Mouse (Mus musculus) mouse embryonic stem cell (cell line): ENCODE results near the gene Ajm1.

Source experiments
- in situ Hi-C, 2 experiments: fragments of 300-500 bp; cut with MboI; formaldehyde crosslinking; loops; 1 replicate in 1 of 2; 3 replicates in 1 of 2; pipeline ENCODE4 v1.14.3; 2019 to 2020; ENCODE audit warnings: low sequenced_read_pairs in 2 of 2, low pct_unique_long_range_greater_than_20kb in 1 of 2, mixed read lengths in 1 of 2; ENCODE audit not compliant: unreplicated experiment in 1 of 2

The Ajm1 gene

GRCm38 (mm10) chr2:25587290-25587689 lies 5.7 kb upstream of the Ajm1 start:
- in situ Hi-C loops: no loop called here

- in situ Hi-C loops: no loop called here
These were observed 4.0 kb upstream of the Ajm1 start for GRCm38 (mm10) chr2:25585601-25586000.

GRCm38 (mm10) chr2:25584856-25585255 lies 3.3 kb upstream of the Ajm1 start:
- in situ Hi-C loops: no loop called here

- in situ Hi-C loops: no loop called here
These were observed 2.6 kb upstream of the Ajm1 start for GRCm38 (mm10) chr2:25584152-25584551.

GRCm38 (mm10) chr2:25583571-25583970 lies 2.0 kb upstream of the Ajm1 start:
- in situ Hi-C loops: no loop called here

- in situ Hi-C loops: no loop called here
These were observed 1.5 kb upstream of the Ajm1 start for GRCm38 (mm10) chr2:25583120-25583481.

GRCm38 (mm10) chr2:25582466-25583119 lies 1.0 kb upstream of the Ajm1 start:
- in situ Hi-C loops: no loop called here

GRCm38 (mm10) chr2:25581901-25582301 lies 344 bp upstream of the Ajm1 start:
- in situ Hi-C loops: no loop called here

GRCm38 (mm10) chr2:25580621-25581101 lies 896 bp downstream of the Ajm1 start:
- in situ Hi-C loops: no loop called here

- in situ Hi-C loops: no loop called here
These were observed 1.7 kb downstream of the Ajm1 start for GRCm38 (mm10) chr2:25579737-25580460.

- in situ Hi-C loops: no loop called here
These were observed 2.5 kb downstream of the Ajm1 start for GRCm38 (mm10) chr2:25578796-25579736.

- in situ Hi-C loops: no loop called here
These were observed 3.4 kb downstream of the Ajm1 start for GRCm38 (mm10) chr2:25577951-25578795.

GRCm38 (mm10) chr2:25576965-25577891 lies 4.3 kb downstream of the Ajm1 start:
- in situ Hi-C loops: no loop called here

GRCm38 (mm10) chr2:25576028-25576850 lies 5.3 kb downstream of the Ajm1 start:
- in situ Hi-C loops: no loop called here

- in situ Hi-C loops: no loop called here
These were observed 6.0 kb downstream of the Ajm1 start for GRCm38 (mm10) chr2:25575432-25576027.
